Mouse (Mus musculus) erythroblast, adult 5-6 weeks (primary cell): Measurements from ENCODE around the gene 4921511C20Rik. TPM values are rescaled to one million over a fixed set of nuclear protein-coding genes. Genes with fewer than 3 reads are reported as not detected.

Experiments
- ATAC-seq: replicated peaks from 2 replicates; pipeline ENCODE4 v1.8.0; 2016; ENCODE audit warnings: moderate number of reproducible peaks, mild to moderate bottlenecking, moderate TSS enrichment, inconsistent platforms; ENCODE audit not compliant: poor library complexity, low FRiP score, severe bottlenecking
- total RNA-seq, 2 experiments: library from RNA; stranded (forward) in 1 of 2; stranded (reverse) in 1 of 2; fragments of 150-400 nt in 1 of 2; fragments of 200-764, 138-1000 nt in 1 of 2; gene quantifications; 2 replicates each; pipeline versions ENCODE4 v1.2.3 to v1.2.4; 2015 to 2017; ENCODE audit warnings: low replicate concordance in 2 of 2

Gene 4921511C20Rik
- total RNA-seq (2015; ENCODE audit: low replicate concordance) = not detected in 2 replicates
- total RNA-seq (2017; ENCODE audit: low replicate concordance) = not detected in 2 replicates

- ATAC-seq = no peak
Observed at GRCm38 (mm10) chrX:127393993-127394392, at the start of gene 4921511C20Rik. Gene 4921511C20Rik, plus strand, starts transcription at chrX:127394293.
